ENCODE assay signal across 8 mouse cellular contexts in the genomic region with DNA sequence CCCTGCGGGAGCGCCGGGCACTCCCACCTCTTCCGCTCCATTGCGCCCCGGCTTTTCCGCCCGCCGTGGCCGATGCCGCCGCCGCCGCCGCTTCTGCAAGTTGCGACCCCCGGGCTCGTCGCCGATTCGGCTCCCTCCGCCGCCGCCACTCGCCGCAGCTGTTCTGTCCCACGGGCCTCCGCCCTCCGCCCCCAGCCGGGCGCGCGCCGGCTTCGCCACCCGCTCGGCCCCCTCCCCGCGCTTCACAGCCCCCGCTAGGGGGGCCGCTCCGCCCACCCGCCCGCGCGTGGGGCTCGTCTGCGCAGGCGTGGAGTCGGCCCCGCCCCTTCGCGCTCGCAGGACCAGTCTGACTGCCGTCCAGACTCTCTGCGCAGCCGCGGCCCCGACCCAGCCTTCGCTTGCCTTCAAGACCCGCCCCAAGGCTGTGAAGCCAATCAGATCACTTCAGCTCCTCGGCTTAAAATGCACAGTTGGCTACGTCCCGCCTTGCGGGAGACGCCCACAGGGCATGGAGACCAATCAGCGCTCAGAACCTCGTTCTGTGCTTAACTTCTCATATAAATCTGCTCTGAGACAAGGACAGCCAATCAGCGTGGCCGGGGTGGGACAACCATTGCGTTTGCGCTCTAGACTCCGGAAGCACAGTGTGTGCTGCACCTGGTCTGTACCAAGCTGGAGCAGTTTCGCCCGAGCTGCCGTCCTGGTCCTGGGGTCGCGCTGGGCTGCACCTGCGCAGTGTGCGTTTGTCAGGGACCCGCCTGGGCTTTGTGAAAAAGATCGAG. TPM values are rescaled to one million over a fixed set of nuclear protein-coding genes. Genes with fewer than 3 reads are reported as not detected.
A peak's percentile ranks its signal among the peaks of the same experiment; 100 is the strongest.
DNase-seq lines count a peak whose midpoint lies in the region; ATAC-seq and TF ChIP-seq lines count a peak whose summit lies in the region.

A gene (minus strand): TSS at position 360 of the 782 bp plus-strand sequence.

- H3K36me3 ChIP-seq in kidney, embryonic 14.5 days (ENCODE audit: control insufficient read depth, insufficient read depth, low read length) = peaks cover 55% of the 10 kb centered on the region
- peaks cover 64% of the 10 kb centered on the region for H3K36me3 ChIP-seq in limb, embryonic 15.5 days

- H3K4me2 ChIP-seq in kidney, embryonic 14.5 days (replicated peaks; ENCODE audit: low read depth, low read length) = peak within 1 kb of the TSS; percentile 72
- H3K4me2 ChIP-seq in limb, embryonic 15.5 days = peak within 1 kb of the TSS; percentile 83

- H3K27ac ChIP-seq in bone marrow macrophage, adult 2 months (ENCODE audit: insufficient read depth, low read depth, low read length) = peak within 1 kb of the TSS; percentile 95
- peak within 1 kb of the TSS; percentile 89 for H3K27ac ChIP-seq in embryonic fibroblast, embryonic 13.5 days (ENCODE audit: insufficient read depth, low read length)
- H3K27ac ChIP-seq in kidney, embryonic 14.5 days (ENCODE audit: low read depth, low read length) = peak within 1 kb of the TSS; percentile 100
- H3K27ac ChIP-seq in limb, embryonic 15.5 days = peak within 1 kb of the TSS; percentile 99

- TF ChIP-seq POLR2A in bone marrow macrophage, adult 2 months (IDR thresholded peaks at IDR 0.05; ENCODE audit: borderline replicate concordance, low read depth, low read length) = peak; percentile 89
- TF ChIP-seq POLR2A in embryonic fibroblast, embryonic 13.5 days (IDR thresholded peaks at IDR 0.05; ENCODE audit: low read depth, low read length) = peak; percentile 99

- no peaks in the 10 kb centered on the region for H3K9me3 ChIP-seq in kidney, embryonic 14.5 days (ENCODE audit: control insufficient read depth, low read length)
- H3K9me3 ChIP-seq in limb, embryonic 15.5 days = no peaks in the 10 kb centered on the region

- under 1% methylated on average over 69 of the region's 82 CpGs for WGBS in kidney, embryonic 14.5 days
- WGBS in limb, embryonic 15.5 days = under 1% methylated on average over 67 of the region's 82 CpGs

- no peak for TF ChIP-seq CTCF in bone marrow macrophage, adult 2 months (IDR thresholded peaks at IDR 0.05; ENCODE audit: low read depth, low read length)
- no peak for TF ChIP-seq CTCF in embryonic fibroblast, embryonic 13.5 days (IDR thresholded peaks at IDR 0.05; ENCODE audit: borderline replicate concordance, insufficient read depth, low read length)

- no peaks in the 10 kb centered on the region for H3K27me3 ChIP-seq in kidney, embryonic 14.5 days (ENCODE audit: control insufficient read depth, insufficient read depth, low read length)
- no peaks in the 10 kb centered on the region for H3K27me3 ChIP-seq in limb, embryonic 15.5 days

- H3K4me3 ChIP-seq in bone marrow macrophage, adult 2 months (ENCODE audit: insufficient read depth, low read length) = peak within 1 kb of the TSS; percentile 84
- peak within 1 kb of the TSS; percentile 62 for H3K4me3 ChIP-seq in embryonic fibroblast, embryonic 13.5 days (ENCODE audit: insufficient read depth, low read length)
- peak within 1 kb of the TSS; percentile 77 for H3K4me3 ChIP-seq in kidney, embryonic 14.5 days (ENCODE audit: low read length)
- peak within 1 kb of the TSS; percentile 70 for H3K4me3 ChIP-seq in limb, embryonic 15.5 days

- DNase-seq in A20 (ENCODE audit: low read depth, low spot score) = peak; percentile 100
- peak; percentile 100 for DNase-seq in heart, adult 9 months (ENCODE audit: low spot score in 2 of 2)
- peak; percentile 96 to 98 for DNase-seq in monocyte, adult 2 months (ENCODE audit: low read depth in 1 of 2, low spot score in 2 of 2)
- DNase-seq in spleen, postnatal 36 days (ENCODE audit: low spot score in 2 of 2) = peak; percentile 100

- peaks cover 30% of the 10 kb centered on the region for H3K4me1 ChIP-seq in bone marrow macrophage, adult 2 months (ENCODE audit: control insufficient read depth, insufficient read depth, low read length)
- peaks cover 3% of the 10 kb centered on the region; the same call in 1 of the 2 replicates for H3K4me1 ChIP-seq in embryonic fibroblast, embryonic 13.5 days (ENCODE audit: control insufficient read depth, insufficient read depth, low read length)
- H3K4me1 ChIP-seq in kidney, embryonic 14.5 days (ENCODE audit: control insufficient read depth, insufficient read depth, low read length) = peaks cover 19% of the 10 kb centered on the region
- H3K4me1 ChIP-seq in limb, embryonic 15.5 days = peaks cover 30% of the 10 kb centered on the region

- peak; percentile 95 for ATAC-seq in kidney, embryonic 14.5 days (ENCODE audit: low FRiP score, low TSS enrichment)
- peak; percentile 96 for ATAC-seq in limb, embryonic 15.5 days (ENCODE audit: insufficient number of reproducible peaks, low FRiP score, low TSS enrichment, low read depth)

- peak within 1 kb of the TSS; percentile 98 for H3K9ac ChIP-seq in kidney, embryonic 14.5 days (ENCODE audit: low read depth, low read length)
- H3K9ac ChIP-seq in limb, embryonic 15.5 days = peak within 1 kb of the TSS; percentile 92

RNA-seq across cellular contexts. Expression of the gene that starts here (rescaled TPM):
- 55.6 and 58.2 TPM in 2 replicates for polyA plus RNA-seq in bone marrow macrophage, adult 2 months (2012; ENCODE audit: insufficient read depth, insufficient read length, missing spikeins)
- polyA plus RNA-seq in embryonic fibroblast, embryonic 13.5 days (2011; ENCODE audit: insufficient read length, low read depth, missing spikeins) = 83.3 and 99.1 TPM in 2 replicates
- polyA plus RNA-seq in kidney, embryonic 14.5 days (2014; fragmentation: Nextera tagmentation; extraction: Ambion mirVana) = 248 and 270 TPM in 2 replicates
- polyA plus RNA-seq in limb, embryonic 15.5 days (2015; fragmentation: Nextera tagmentation; extraction: Ambion mirVana) = 218 and 219 TPM in 2 replicates

Comparison
In these comparisons a context has a peak if more than half of its experiments do, and no peak if none do; other contexts are left out.
1. Peak in every context shown above with its lines: DNase-seq, ATAC-seq, H3K4me3 ChIP-seq and H3K27ac ChIP-seq.